Mouse (Mus musculus) midbrain, embryonic 16.5 days (tissue): ENCODE results near the gene Coro1b. TPM values are rescaled to one million over a fixed set of nuclear protein-coding genes. Genes with fewer than 3 reads are reported as not detected.

Experiments
- ATAC-seq: fragments of 200-750 bp; cut with Nextera tagmentation; 2 replicates; pipeline ENCODE4 v1.8.0; 2017; ENCODE audit warnings: moderate TSS enrichment
- H3K27ac ChIP-seq: fragments of 300-500 bp; sonication (generic); 2 replicates; pipeline ENCODE4 v1.5.1; 2014; ENCODE audit warnings: mild to moderate bottlenecking, low read length, mixed read lengths
- H3K27me3 ChIP-seq: fragments of 300-500 bp; sonication (generic); 2 replicates; pipeline ENCODE4 v1.6.1; 2014; ENCODE audit warnings: low read depth, low read length, mixed read lengths; ENCODE audit not compliant: control insufficient read depth, insufficient read depth
- H3K36me3 ChIP-seq: fragments of 300-500 bp; sonication (generic); 2 replicates; pipeline ENCODE4 v1.6.1; 2014; ENCODE audit warnings: mild to moderate bottlenecking, low read length, moderate library complexity, mixed read lengths; ENCODE audit not compliant: control insufficient read depth, insufficient read depth
- H3K4me1 ChIP-seq: fragments of 300-500 bp; sonication (generic); 2 replicates; pipeline ENCODE4 v1.6.1; 2014; ENCODE audit warnings: mild to moderate bottlenecking, low read length, mixed read lengths; ENCODE audit not compliant: control insufficient read depth, insufficient read depth
- H3K4me2 ChIP-seq: fragments of 300-500 bp; sonication (generic); 2 replicates; pipeline ENCODE4 v1.6.1; 2014; ENCODE audit warnings: mild to moderate bottlenecking, low read length, mixed read lengths
- H3K4me3 ChIP-seq: fragments of 300-500 bp; sonication (generic); 2 replicates; pipeline ENCODE4 v1.5.1; 2014; ENCODE audit warnings: low read depth, mild to moderate bottlenecking, low read length, moderate library complexity, mixed read lengths
- H3K9ac ChIP-seq: fragments of 300-500 bp; sonication (generic); 2 replicates; pipeline ENCODE4 v1.6.1; 2014; ENCODE audit warnings: low read depth, low read length, mixed read lengths
- H3K9me3 ChIP-seq: fragments of 300-500 bp; sonication (generic); replicated peaks from 2 replicates; pipeline ENCODE4 v1.6.1; 2014; ENCODE audit warnings: mild to moderate bottlenecking, low read length, mixed read lengths; ENCODE audit not compliant: control insufficient read depth, poor library complexity, severe bottlenecking
- WGBS: fragments of 180-500 bp; shearing (Covaris S2); extraction: QIAGEN DNeasy Blood & Tissue Kit; methylation state at CpG from one replicate; pipeline ENCODE4 v1.1.7; 2014; 5-methylcytosine and 5-hydroxymethylcytosine counted together
- polyA plus RNA-seq: library from polyadenylated mRNA; unstranded; fragments of >200 nt; fragmentation: Nextera tagmentation; extraction: Ambion mirVana; gene quantifications from 2 replicates; pipeline ENCODE4 v1.2.1, GENCODE M21; 2015

Gene Coro1b
- polyA plus RNA-seq, 1 experiment from 2014 or later: 119 TPM

DNA sequence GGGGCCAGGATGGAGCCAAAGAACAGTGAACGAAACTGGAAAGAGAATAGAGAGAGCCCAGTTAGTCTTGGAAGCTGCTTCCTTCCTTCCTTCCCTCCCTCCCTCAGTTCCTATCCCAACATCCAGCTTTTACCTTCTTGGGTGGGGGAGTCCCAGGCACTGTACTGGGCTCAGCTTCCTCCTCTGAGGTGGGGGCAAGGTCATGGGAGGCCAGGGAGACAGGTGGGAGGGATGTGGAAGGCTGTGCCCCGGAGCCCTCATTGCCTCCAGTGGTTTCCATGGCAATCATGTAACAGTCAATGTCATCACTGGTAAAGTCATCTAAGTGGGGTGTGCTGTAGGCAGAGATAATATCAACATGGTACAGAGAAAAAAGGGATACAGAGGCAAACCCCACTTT lies 47.6 kb downstream of the Coro1b start:
- 81% methylated on average over 2 of the region's 2 CpGs for WGBS
- H3K27me3 ChIP-seq: no peaks in the 10 kb centered on the region
- no peak overlapping the region for H3K4me2 ChIP-seq
- H3K4me3 ChIP-seq: no peak overlapping the region
- H3K9ac ChIP-seq: no peak overlapping the region
- no peak overlapping the region for H3K27ac ChIP-seq
- H3K4me1 ChIP-seq: peaks cover 25% of the 10 kb centered on the region
- no peak for ATAC-seq
- H3K9me3 ChIP-seq: no peaks in the 10 kb centered on the region
- H3K36me3 ChIP-seq: peaks cover 20% of the 10 kb centered on the region

DNA sequence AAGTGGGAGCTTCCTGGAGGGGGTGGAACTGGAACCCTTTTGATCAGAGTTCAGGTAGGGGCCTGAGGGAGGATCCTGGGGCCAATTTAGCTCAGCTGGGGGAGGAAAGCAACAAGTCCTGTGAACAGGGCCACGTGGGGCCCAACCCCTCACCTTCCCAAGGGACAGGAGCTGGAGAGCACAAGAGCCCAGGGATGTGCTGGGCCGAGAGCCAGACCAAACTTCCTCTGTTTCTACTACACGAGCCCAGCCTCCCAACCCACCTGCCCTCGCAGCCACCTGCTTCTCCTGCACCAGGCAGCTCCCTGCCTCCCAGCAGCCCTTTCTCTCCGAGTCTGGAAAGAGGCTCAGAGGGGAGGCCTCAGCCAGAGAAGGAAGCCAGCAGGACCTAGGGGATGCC lies 48.1 kb downstream of the Coro1b start:
- Histone ChIP-seq H3K9ac (no peak overlapping the region), H3K27me3 (no peaks in the 10 kb centered on the region), H3K9me3 (no peaks in the 10 kb centered on the region), H3K4me2 (no peak overlapping the region), H3K27ac (no peak overlapping the region), H3K4me3 (no peak overlapping the region), H3K36me3 (peaks cover 20% of the 10 kb centered on the region), H3K4me1 (peaks cover 24% of the 10 kb centered on the region)
- no peak for ATAC-seq
- 68% methylated on average over 5 of the region's 5 CpGs for WGBS

DNA sequence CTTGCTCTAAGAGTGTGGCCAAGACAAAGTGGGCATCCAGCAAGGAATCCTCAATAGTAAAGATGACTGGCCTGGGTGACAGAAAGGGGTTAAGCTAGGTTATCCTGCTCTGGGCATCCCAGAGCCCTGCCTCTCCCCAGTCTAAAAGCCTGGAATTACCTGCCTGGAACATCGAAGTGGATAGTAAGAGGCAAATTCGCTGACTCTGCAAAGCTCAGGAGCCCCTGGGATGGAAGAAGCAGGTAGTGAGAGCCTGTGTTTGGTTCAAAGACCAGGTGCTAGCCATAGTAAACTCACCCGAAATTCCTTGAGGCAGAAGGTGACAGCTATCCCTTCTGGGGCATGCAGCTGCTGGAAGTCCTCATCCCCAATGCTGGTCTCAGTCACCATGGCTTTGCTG lies 48.8 kb downstream of the Coro1b start:
- Histone ChIP-seq H3K27ac (no peak overlapping the region), H3K9me3 (no peaks in the 10 kb centered on the region), H3K36me3 (peaks cover 20% of the 10 kb centered on the region), H3K9ac (no peak overlapping the region), H3K4me3 (no peak overlapping the region), H3K4me1 (peaks cover 28% of the 10 kb centered on the region), H3K27me3 (no peaks in the 10 kb centered on the region), H3K4me2 (no peak overlapping the region)
- 66% methylated on average over 3 of the region's 3 CpGs for WGBS
- no peak for ATAC-seq

DNA sequence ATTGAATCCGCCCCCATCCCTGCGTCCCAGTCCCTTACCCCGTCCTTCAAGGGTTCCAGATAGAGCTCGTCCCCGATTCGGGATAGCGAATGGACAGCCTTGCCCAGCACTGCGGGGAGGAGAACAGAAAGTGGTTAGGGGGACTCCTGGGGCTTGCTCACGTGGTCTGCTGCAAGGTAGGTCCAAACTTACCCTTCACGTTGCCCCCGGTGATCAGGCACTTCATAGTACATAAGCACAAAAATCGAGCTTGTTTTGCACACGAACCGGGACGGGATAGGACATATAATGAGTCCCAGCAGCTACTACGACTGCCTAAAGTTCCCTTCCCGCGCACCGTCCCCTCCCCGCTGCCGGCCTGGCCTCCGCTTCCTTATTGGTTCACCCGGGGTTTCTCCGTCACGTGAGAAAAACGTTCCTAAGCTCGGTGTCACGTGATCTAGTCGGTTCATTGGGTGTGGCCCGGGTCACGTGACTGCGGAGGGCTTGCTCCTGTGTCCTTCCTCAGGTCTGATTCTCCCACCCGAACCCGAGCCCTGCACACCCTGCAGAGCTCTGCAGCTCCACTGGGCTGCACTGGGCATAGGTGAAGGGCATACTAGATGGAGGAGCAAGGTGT lies 53.0 kb downstream of the Coro1b start, which contains the start of gene Rad9a:
Gene Rad9a, minus strand, starts transcription at position 372 of the 619 bp plus-strand sequence.
- peak within 1 kb of the TSS; percentile 57 for H3K4me3 ChIP-seq
- peaks cover 2% of the 10 kb centered on the region for H3K27me3 ChIP-seq
- H3K9me3 ChIP-seq: no peaks in the 10 kb centered on the region
- H3K4me2 ChIP-seq: peak within 1 kb of the TSS; percentile 97
- H3K36me3 ChIP-seq: peaks cover 7% of the 10 kb centered on the region; the same call in 1 of the 2 replicates
- peak; percentile 88 for ATAC-seq
- WGBS: under 1% methylated on average over 34 of the region's 34 CpGs
- H3K4me1 ChIP-seq: peaks cover 23% of the 10 kb centered on the region
- peak within 1 kb of the TSS; percentile 85 for H3K9ac ChIP-seq
- peak within 1 kb of the TSS; percentile 70; the same call in 1 of the 2 replicates for H3K27ac ChIP-seq

DNA sequence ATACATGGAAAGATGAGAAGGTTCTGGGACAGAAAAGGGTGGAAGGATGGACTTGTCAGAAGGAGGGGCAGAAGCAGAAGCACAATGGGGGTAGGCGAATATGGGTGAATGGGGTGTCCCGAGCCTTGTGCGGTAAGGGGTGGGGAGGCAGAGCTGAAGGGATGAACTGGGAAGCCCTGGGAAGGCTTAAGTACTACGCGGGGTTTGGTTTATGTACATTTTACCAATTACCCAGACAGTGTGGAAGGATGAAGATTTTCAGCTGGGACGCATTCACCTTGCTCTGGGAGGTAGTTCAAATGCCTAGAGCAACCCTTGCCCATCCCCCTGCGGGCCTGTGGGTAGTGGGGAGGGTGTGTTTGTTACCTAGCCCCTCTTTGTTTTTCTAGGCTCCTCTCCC lies 53.7 kb downstream of the Coro1b start:
- Histone ChIP-seq H3K4me1 (peaks cover 23% of the 10 kb centered on the region), H3K27ac (peak overlapping the region; percentile 70; the same call in 1 of the 2 replicates), H3K9ac (peak overlapping the region; percentile 85), H3K27me3 (peaks cover 2% of the 10 kb centered on the region), H3K4me2 (peak overlapping the region; percentile 97), H3K36me3 (0 out of 2 replicates have a peak, but pooled peaks cover 2% of the 10 kb centered on the region), H3K4me3 (peak overlapping the region; percentile 57), H3K9me3 (no peaks in the 10 kb centered on the region)
- WGBS: 23% methylated on average over 7 of the region's 7 CpGs
- peak; percentile 34 for ATAC-seq

DNA sequence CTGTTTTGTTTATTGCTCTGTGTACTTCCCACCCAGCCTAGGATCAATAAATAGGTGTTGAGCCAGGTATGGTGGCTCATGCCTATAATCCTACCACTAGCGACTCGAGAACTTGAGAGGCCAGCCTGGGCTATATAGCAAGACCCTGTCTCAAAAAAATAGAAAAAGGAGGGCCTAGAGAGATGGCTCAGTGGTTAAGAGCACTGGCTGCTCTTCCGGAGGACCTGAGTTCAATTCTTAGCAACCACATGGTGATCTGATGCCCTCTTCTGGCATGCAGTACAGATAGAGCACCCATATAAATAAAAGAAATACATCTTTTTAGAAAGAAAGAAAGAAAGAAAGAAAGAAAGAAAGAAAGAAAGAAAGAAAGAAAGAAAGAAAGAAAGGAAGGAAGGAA lies 54.7 kb downstream of the Coro1b start:
- WGBS: 72% methylated on average over 3 of the region's 3 CpGs
- peaks cover 2% of the 10 kb centered on the region for H3K27me3 ChIP-seq
- no peak overlapping the region for H3K4me3 ChIP-seq
- H3K9me3 ChIP-seq: no peaks in the 10 kb centered on the region
- no peak overlapping the region for H3K4me2 ChIP-seq
- ATAC-seq: no peak
- no peak overlapping the region for H3K9ac ChIP-seq
- no peaks in the 10 kb centered on the region for H3K36me3 ChIP-seq
- H3K4me1 ChIP-seq: peaks cover 23% of the 10 kb centered on the region
- no peak overlapping the region for H3K27ac ChIP-seq

Other genes with a start within 250 kb of the Coro1b start
- 12.5 and 12.6 TPM in 2 replicates for gene Tcirg1, start 241.5 kb upstream of the Coro1b start, polyA plus RNA-seq
- 229 and 245 TPM in 2 replicates for gene Ndufs8, start 235.8 kb upstream of the Coro1b start, polyA plus RNA-seq
- 1.8 and 2.0 TPM in 2 replicates for gene Aldh3b1, start 218.8 kb upstream of the Coro1b start, polyA plus RNA-seq
- 9.7 and 9.9 TPM in 2 replicates for gene Unc93b1, start 213.4 kb upstream of the Coro1b start, polyA plus RNA-seq
- gene Aldh3b3, start 190.0 kb upstream of the Coro1b start, polyA plus RNA-seq: not detected in 2 replicates
- gene Aldh3b2, start 176.3 kb upstream of the Coro1b start, polyA plus RNA-seq: 0.60 and 0.82 TPM in 2 replicates
- 1.0 and 1.8 TPM in 2 replicates for gene Acy3, start 162.0 kb upstream of the Coro1b start, polyA plus RNA-seq
- gene Tbx10, start 155.9 kb upstream of the Coro1b start, polyA plus RNA-seq: not detected in 2 replicates
- gene Nudt8, start 148.0 kb upstream of the Coro1b start, polyA plus RNA-seq: 24.5 and 28.8 TPM in 2 replicates
- 6.4 and 6.6 TPM in 2 replicates for gene Gm49405, start 148.0 kb upstream of the Coro1b start, polyA plus RNA-seq
- gene Doc2g, start 145.3 kb upstream of the Coro1b start, polyA plus RNA-seq: 8.1 and 9.2 TPM in 2 replicates
- 234 and 247 TPM in 2 replicates for gene Ndufv1, start 135.8 kb upstream of the Coro1b start, polyA plus RNA-seq
- 534 and 577 TPM in 2 replicates for gene Gstp1, start 110.6 kb upstream of the Coro1b start, polyA plus RNA-seq
- 1.3 and 5.2 TPM in 2 replicates for gene Gstp2, start 102.6 kb upstream of the Coro1b start, polyA plus RNA-seq
- not detected in 2 replicates for gene Gstp3, start 89.0 kb upstream of the Coro1b start, polyA plus RNA-seq
- gene Cabp2, start 67.0 kb upstream of the Coro1b start, polyA plus RNA-seq: 0.44 TPM in 1 of 2 replicates, not detected in the other
- gene Cdk2ap2, start 51.4 kb upstream of the Coro1b start, polyA plus RNA-seq: 83.1 and 83.2 TPM in 2 replicates
- gene Pitpnm1, start 48.6 kb upstream of the Coro1b start, polyA plus RNA-seq: 105 and 113 TPM in 2 replicates
- gene Aip, start 22.8 kb upstream of the Coro1b start, polyA plus RNA-seq: 92.9 and 102 TPM in 2 replicates
- 0.09 TPM in 1 of 2 replicates, not detected in the other for gene Gpr152, start 8.8 kb upstream of the Coro1b start, polyA plus RNA-seq
- gene Cabp4, start 4.6 kb upstream of the Coro1b start, polyA plus RNA-seq: 0.24 and 0.48 TPM in 2 replicates
- 0.28 TPM in 1 of 2 replicates, not detected in the other for gene Ptprcap, start 5.0 kb downstream of the Coro1b start, polyA plus RNA-seq
- 52.7 and 58.0 TPM in 2 replicates for gene Rps6kb2, start 14.7 kb downstream of the Coro1b start, polyA plus RNA-seq
- gene Carns1, start 26.9 kb downstream of the Coro1b start, polyA plus RNA-seq: 5.2 and 6.7 TPM in 2 replicates
- gene Tbc1d10c, start 42.7 kb downstream of the Coro1b start, polyA plus RNA-seq: 0.58 and 0.67 TPM in 2 replicates
- gene Ppp1ca, start 43.4 kb downstream of the Coro1b start, polyA plus RNA-seq: 520 and 542 TPM in 2 replicates
- 24.1 and 25.0 TPM in 2 replicates for gene Rad9a, start 53.0 kb downstream of the Coro1b start, polyA plus RNA-seq
- 0.40 and 0.68 TPM in 2 replicates for gene Clcf1, start 65.6 kb downstream of the Coro1b start, polyA plus RNA-seq
- not detected in 2 replicates for gene AC109138.7, start 65.7 kb downstream of the Coro1b start, polyA plus RNA-seq
- 18.5 and 19.2 TPM in 2 replicates for gene Pold4, start 83.3 kb downstream of the Coro1b start, polyA plus RNA-seq
- gene Ssh3, start 120.6 kb downstream of the Coro1b start, polyA plus RNA-seq: 14.7 and 19.6 TPM in 2 replicates
- gene Ankrd13d, start 134.5 kb downstream of the Coro1b start, polyA plus RNA-seq: 55.6 and 65.7 TPM in 2 replicates
- gene Grk2, start 157.6 kb downstream of the Coro1b start, polyA plus RNA-seq: 24.8 and 26.8 TPM in 2 replicates
- gene Kdm2a, start 249.7 kb downstream of the Coro1b start, polyA plus RNA-seq: 32.1 and 33.8 TPM in 2 replicates